Mouse (Mus musculus): ENCODE measurements around the gene Trim11.
A peak's percentile ranks its signal among the peaks of the same experiment; 100 is the strongest.

Gene Trim11

DNA sequence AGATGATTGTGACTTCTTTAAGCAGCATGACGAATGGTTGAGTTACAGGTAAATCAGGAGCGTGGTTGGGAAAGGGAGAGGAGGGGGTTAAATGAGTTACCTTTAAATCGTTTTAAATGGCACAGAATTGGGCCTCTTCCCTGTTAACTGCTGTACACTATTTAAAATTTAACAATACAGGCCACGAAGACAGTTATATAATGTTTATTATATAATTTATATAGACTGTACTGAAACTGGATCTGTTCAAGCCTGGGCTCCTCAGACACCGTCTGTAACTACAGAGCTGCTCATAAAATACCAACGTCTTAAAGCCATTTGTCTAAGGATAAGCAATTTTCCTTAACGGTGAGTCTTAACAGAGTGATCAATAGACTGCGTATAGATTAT lies 22.0 kb upstream of the Trim11 start:
- DNase-seq (ENCODE audit: low spot score in 2 of 2) = no peak

GRCm38 (mm10) chr11:58957226-58957914 lies 20.5 kb upstream of the Trim11 start:
- DNase-seq (ENCODE audit: low spot score in 2 of 2) = no peak

- DNase-seq (ENCODE audit: low spot score in 2 of 2) = no peak
Measured at GRCm38 (mm10) chr11:58958536-58958935, 19.4 kb upstream of the Trim11 start.

DNA sequence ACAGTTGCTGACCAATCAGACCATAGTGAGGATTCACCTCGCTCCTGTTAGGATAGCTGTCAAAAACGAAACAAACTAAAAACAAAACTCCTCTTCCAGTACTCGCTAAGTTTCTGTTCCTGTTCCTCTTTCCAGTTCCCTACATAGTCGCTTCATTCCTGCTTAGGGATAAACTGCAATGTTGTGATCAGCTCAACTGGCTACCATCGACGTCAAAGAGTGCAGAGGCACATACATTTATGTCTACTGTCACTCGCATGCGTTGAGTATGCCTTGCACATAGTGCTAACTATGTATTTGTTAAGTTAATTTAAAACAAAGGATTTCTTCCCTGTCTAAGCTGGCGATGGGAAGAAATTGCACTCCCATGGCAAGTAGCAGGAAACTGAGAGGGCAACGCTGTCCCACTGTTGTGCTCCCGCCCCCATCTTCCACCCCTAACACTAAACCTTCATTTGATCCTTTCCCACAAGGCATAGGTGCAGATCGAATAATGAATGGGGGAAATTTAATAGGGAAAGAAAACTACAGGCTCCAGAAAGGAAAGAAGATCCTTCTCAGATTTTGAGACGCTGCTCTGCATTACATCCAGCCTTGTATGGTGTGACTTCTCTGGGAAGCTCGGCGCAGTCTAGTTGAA lies 18.6 kb upstream of the Trim11 start:
- DNase-seq (ENCODE audit: low spot score in 2 of 2) = no peak

GRCm38 (mm10) chr11:58959921-58960465 lies 17.9 kb upstream of the Trim11 start:
- DNase-seq (ENCODE audit: low spot score in 2 of 2) = peak; percentile 84 to 87

DNA sequence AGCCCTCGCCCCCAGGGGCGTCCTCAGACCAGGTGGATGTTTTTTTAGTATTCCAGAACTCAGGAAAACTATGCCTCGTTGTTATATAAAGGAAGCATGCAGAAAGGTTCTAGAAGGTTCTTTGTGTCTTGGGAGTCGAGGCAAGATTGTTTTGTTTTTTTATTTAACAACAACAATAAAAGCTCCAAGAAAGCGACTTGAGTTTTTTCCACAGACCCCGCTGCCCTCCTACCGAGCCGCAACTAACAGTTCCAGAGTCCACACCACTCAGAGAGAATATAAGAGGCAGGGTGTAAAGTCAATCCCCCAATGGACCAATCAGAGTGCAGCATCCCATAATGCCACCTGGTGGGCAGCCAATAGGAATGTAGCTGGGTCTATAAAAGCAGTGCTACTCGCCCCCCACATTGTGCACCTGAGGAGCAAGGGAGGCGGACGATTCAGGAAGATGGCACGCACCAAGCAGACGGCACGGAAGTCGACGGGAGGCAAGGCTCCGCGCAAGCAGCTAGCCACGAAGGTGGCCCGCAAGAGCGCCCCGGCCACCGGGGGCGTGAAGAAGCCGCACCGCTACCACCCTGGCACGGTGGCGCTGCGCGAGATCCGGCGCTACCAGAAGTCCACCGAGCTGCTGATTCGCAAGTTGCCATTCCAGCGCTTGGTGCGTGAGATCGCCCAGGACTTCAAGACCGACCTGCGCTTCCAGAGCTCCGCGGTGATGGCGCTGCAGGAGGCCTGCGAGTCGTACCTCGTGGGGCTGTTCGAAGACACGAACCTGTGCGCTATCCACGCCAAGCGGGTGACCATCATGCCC lies 16.3 kb upstream of the Trim11 start:
- DNase-seq (ENCODE audit: low spot score in 2 of 2) = no peak

DNA sequence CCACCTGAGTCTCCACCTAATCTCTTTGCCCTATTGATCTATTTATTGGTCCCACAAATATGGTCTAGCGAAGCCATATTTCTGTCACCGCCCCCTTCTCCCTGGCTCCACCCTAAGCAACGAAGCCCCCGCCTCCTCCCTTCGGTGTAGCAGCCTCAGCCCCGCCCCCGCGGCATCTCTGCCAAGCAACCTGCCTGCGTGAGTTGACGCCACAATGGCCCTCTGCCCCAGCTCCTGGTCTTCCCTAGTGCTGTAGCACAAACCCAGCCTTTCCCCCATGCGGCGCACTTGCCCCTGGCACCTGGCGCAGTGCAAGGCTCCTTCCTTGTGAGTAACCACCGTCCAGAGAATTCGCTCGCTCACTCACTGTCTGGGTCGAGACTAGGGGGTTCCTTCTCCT lies 14.3 kb upstream of the Trim11 start:
- DNase-seq (ENCODE audit: low spot score in 2 of 2) = no peak

DNA sequence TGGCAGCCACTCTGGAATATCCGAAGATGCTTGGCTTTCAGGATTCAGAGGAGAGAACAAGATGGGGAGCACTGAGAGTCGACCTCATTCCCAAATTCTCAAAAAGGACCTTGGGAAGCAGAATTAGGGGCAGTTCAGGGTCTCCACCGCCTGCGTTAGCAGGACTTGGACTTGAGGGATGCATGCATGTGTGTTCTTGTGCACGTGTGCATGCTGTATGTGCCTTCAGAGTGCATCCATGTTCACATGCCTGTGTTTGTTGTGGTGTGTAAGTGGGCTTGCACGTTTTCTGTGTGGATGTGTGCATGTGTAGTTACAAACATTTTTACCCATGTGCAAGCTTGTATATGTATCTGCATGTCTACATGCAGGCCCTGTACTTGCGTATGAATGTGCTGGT lies 13.7 kb upstream of the Trim11 start:
- DNase-seq (ENCODE audit: low spot score in 2 of 2) = no peak

GRCm38 (mm10) chr11:58965001-58965760 lies 12.7 kb upstream of the Trim11 start:
- DNase-seq (ENCODE audit: low spot score in 2 of 2) = no peak

DNA sequence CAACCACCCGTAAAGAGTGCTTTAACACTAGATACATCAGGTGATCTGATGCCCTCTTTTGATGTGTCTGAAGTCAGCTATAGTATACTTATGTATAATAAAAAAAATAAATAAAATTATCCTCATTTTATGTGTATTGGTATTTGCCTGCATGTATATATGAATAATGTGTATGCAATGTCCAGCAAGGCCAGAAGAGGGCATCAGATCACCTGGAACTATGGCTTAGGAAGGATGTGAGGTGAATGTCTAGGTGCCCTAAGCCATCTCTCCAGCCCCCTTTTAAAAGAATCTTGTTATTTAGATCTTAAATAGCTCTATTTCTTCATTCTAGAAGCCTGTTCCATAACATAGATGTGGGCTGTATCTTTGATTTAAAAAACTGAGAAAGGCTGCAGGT lies 10.5 kb upstream of the Trim11 start:
- DNase-seq (ENCODE audit: low spot score in 2 of 2) = peak in 1 of 2 experiments; percentile 57

- no peak for DNase-seq (ENCODE audit: low spot score in 2 of 2)
Measured at GRCm38 (mm10) chr11:58968551-58968950, 9.3 kb upstream of the Trim11 start.

GRCm38 (mm10) chr11:58969027-58969426 lies 8.9 kb upstream of the Trim11 start:
- DNase-seq (ENCODE audit: low spot score in 2 of 2) = no peak

DNA sequence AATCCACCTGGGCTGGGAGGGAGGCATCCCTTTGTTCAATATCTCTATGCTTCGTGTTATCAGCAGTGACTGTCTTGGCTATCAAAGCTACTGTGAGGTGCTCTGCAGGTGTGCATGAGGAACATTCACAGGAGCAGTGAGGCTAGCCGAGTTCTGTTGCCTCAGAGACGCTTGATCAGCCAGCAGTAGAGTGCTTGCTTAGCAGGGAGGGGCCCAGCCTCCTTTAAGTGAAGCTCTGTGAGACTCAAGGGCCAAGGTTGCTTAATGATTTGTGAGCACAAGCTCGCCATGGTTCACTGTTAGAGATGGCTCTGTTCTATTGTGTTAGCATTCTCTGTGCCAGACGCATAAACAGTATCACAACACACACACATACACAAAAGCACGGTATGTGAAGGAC lies 8.2 kb upstream of the Trim11 start:
- DNase-seq (ENCODE audit: low spot score in 2 of 2) = no peak

DNA sequence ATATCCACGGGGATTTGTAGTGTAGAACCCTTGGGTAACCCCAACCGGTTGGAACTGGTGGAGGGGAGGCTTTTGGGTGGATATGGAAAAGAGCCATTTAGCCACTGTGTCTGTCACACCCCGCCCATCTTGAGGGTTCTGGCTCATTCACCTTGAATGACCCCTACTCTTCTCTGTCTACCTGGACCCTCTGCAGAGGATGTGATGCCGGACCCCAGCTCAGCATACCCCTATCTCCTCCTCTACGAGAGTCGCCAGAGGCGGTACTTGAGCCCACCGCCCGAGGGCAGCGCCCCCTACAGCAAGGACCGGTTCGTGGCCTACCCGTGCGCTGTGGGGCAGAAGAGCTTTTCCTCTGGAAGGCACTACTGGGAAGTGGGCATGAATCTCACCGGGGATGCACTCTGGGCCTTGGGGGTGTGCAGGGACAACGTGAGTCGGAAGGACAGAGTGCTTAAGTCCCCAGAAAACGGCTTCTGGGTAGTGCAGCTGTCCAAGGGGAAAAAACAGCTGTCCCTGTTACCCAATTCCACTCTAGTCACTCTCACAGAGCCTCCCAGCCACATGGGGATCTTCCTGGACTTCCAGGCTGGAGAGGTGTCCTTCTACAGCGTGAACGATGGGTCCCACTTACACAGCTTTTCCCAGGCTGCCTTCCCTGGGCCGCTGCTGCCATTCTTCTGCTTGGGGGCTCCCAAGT lies 6.9 kb upstream of the Trim11 start:
- DNase-seq (ENCODE audit: low spot score in 2 of 2) = no peak

GRCm38 (mm10) chr11:58971796-58972195 lies 6.1 kb upstream of the Trim11 start:
- no peak for DNase-seq (ENCODE audit: low spot score in 2 of 2)

- DNase-seq (ENCODE audit: low spot score in 2 of 2) = no peak
Measured at GRCm38 (mm10) chr11:58974414-58974813, 3.5 kb upstream of the Trim11 start.

DNA sequence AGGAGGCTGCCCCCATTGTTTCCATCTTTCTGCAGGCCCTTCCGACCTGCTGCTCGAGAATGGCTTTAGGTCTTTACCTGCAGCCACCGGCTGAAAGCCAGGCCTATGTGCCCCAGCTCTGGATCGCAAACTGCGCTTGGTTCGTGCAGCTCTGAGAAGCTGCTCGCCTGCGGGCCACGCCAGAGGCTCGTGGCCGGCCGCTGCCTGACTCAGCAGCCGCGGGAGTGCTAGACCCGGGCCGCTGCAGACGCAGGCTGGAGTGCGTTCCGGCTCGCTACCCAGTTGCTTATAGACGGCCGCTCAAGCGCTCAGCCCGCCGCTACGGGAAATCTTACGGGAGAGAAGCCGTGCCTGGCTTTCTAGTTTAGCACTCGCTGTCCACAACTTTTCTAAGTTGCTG lies 743 bp upstream of the Trim11 start:
- DNase-seq (ENCODE audit: low spot score in 2 of 2) = peak in 1 of 2 experiments; percentile 45

DNA sequence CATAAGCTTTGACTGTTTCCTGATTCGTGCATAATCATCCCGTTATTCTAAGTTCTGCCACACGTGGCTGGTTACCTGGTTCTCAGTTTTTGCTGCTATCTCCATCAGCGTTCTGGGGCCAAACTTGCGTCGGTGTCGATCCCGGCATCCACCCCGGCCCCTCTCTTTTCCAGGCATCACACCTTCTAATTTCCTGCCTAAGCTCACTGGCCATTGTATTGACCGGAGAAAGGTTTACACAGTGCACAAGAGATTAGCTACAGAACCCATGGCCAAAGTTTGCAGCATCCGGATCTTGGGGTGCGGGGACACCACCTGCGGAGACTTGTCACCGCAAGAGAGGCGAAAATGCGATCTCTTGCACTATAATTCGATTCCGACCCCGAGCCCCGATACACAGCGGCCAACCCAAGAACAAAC lies 276 bp upstream of the Trim11 start:
- no peak for DNase-seq (ENCODE audit: low spot score in 2 of 2)

GRCm38 (mm10) chr11:58978706-58979030 lies 775 bp downstream of the Trim11 start:
- DNase-seq (ENCODE audit: low spot score in 2 of 2) = no peak

GRCm38 (mm10) chr11:58979183-58979582 lies 1.3 kb downstream of the Trim11 start:
- DNase-seq (ENCODE audit: low spot score in 2 of 2) = no peak

DNA sequence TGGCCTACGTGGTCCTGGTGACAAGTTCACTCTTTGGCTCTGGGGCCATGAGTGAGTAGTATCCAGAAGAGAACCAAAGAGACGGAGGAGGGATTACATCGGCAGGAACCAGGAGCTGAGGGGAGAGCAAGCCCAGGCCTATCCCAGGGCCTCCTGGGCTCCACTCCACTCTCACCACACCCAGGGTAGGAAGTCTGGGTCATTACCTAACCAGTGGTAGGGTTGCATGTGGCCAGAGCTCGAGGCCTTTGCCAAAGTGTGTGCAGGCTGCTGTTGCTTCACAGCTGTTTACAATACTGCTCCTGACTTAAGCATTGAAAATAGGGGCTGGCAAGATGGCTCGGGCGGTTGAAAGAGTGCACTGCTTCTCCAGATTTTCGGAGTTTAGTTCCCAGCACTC lies 1.8 kb downstream of the Trim11 start:
- no peak for DNase-seq (ENCODE audit: low spot score in 2 of 2)
